Mouse (Mus musculus) cortical plate, adult 2 months (tissue): Measurements from ENCODE around the gene Trpm4. TPM values are rescaled to one million over a fixed set of nuclear protein-coding genes. Genes with fewer than 3 reads are reported as not detected.

Source experiments
- H3K27ac ChIP-seq: fragments of 200-500 bp; 2 replicates; pipeline ENCODE4 v1.5.1; 2012; ENCODE audit warnings: low read length, control low read depth, inconsistent platforms; ENCODE audit not compliant: insufficient read depth
- H3K4me1 ChIP-seq: fragments of 200-500 bp; 2 replicates; pipeline ENCODE4 v1.6.1; 2011; ENCODE audit warnings: low read length; ENCODE audit not compliant: control insufficient read depth, insufficient read depth
- H3K4me3 ChIP-seq: fragments of 200-500 bp; 2 replicates; pipeline ENCODE4 v1.5.1; 2011; ENCODE audit warnings: mild to moderate bottlenecking, low read length, control low read depth; ENCODE audit not compliant: insufficient read depth
- CTCF ChIP-seq: fragments of 200-500 bp; IDR thresholded peaks from 2 replicates; pipeline ENCODE4 v1.5.1; 2011; ENCODE audit warnings: mild to moderate bottlenecking, control low read depth, low read length; ENCODE audit not compliant: insufficient read depth; ENCODE audit errors: extremely low read depth
- POLR2A ChIP-seq: fragments of 200-500 bp; IDR thresholded peaks from 2 replicates; pipeline ENCODE4 v1.6.1; 2011; ENCODE audit warnings: mild to moderate bottlenecking, low read length, control low read depth; ENCODE audit not compliant: insufficient read depth; ENCODE audit errors: extremely low read depth
- polyA plus RNA-seq: library from polyadenylated mRNA; depleted of rRNA; stranded (reverse); fragments of >200 nt; gene quantifications from 2 replicates; pipeline ENCODE4 v1.2.3, GENCODE M21; 2012; rRNA removed

The Trpm4 gene
- 29.1 and 35.1 TPM in 2 replicates for polyA plus RNA-seq

DNA sequence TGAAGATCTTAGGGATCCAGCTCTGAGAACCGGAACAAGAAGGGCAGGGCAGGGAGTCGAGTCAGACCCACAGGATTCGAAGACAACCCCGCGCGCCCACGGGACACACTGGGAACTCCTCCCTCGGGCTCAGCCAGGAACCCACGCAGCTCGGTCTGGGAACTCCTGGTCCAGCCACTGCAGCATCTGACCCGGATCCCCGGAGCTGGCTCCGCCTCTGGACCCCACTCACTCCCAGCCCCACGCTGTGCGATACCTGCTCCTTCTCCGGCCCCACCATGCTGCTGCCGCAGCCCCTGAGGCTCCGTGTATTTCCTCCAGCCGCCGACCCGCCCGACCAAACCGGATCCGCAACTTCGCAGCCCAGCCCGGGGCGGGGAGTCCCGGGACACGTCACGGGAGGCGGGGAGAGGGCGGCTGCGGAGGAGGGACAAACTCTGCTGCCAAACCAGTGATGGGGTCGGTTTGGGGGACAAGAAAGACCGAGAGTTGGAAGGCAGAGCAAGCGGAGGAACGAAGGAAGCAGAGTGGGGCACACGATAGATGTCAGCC lies at the start of gene Trpm4:
TSS of gene Trpm4 (minus strand) at position 350 of the 552 bp plus-strand sequence.
- TF ChIP-seq POLR2A (no peak), CTCF (no peak)
- H3K4me3 ChIP-seq, result peak within 1 kb of the TSS; percentile 62
- H3K27ac ChIP-seq, result peak within 1 kb of the TSS; percentile 20; the same call in 1 of the 2 replicates
- H3K4me1 ChIP-seq, result peaks cover 2% of the 10 kb centered on the region; the same call in 1 of the 2 replicates

DNA sequence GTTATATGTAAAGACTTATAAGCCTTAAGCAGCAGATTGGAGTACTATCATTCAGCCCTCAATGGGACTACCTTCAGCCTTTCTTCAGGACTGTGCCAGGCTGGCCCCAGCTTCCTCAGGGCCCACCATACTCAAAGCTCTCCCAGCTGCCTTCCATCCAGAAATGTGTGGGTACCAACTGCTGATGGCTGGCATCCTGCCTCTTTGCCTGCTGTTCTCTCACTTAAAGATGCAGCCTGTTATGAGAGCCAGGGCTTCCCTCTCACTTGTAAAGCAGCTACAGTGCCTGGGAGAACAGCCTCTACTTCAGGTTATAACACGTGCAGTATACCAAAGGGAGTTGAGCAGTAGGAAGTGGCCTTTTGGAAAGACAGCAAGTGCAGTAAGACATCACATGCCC lies 42.5 kb upstream of the Trpm4 start:
- Histone ChIP-seq H3K4me3 (no peak overlapping the region), H3K4me1 (no peaks in the 10 kb centered on the region; the same call in 1 of the 2 replicates), H3K27ac (no peak overlapping the region)
- TF ChIP-seq CTCF (no peak), POLR2A (no peak)

DNA sequence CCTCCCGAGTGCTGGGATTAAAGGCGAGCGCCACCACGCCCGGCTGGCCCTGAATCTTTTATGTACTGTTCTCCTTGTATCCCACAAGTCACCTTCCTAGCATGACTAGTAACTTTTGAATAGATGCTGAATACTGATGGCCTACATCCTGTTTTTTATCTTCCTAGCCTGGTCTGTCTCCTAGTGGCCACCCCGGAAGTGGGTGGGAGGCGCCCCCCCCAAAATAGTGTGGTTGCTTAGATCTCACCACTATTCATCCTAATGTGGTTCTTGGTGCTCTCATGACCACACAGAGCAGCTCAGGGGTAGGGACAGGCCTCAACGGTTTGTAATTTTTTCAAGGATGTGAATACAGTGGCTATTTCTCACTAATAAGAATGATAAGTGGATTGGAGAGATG lies 41.0 kb upstream of the Trpm4 start:
- Histone ChIP-seq H3K4me3 (no peak overlapping the region), H3K4me1 (no peaks in the 10 kb centered on the region; the same call in 1 of the 2 replicates), H3K27ac (no peak overlapping the region)
- TF ChIP-seq CTCF, result no peak
- no peak for TF ChIP-seq POLR2A

DNA sequence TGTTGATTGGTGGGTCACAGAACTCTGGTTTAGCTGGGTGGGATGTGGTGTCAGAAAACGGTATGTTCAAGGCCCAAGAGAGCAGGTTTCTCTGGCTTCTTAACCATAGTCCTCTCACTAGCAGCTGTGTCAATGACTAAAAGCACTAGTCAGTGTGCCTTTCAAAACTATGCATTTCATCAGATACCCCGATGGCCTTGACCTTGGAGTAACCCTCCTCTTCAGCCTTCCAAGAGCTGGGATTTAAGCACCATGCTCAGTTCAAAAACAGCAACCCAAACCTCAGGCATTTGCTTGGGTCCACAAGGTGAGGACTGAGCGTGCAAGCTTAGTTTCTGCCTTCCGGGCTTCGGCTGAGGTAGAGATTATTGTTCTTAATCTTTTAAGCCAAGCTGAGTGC lies 38.8 kb upstream of the Trpm4 start:
- Histone ChIP-seq H3K4me3 (no peak overlapping the region), H3K4me1 (peaks cover 3% of the 10 kb centered on the region; the same call in 1 of the 2 replicates), H3K27ac (no peak overlapping the region)
- TF ChIP-seq POLR2A (no peak), CTCF (no peak)

DNA sequence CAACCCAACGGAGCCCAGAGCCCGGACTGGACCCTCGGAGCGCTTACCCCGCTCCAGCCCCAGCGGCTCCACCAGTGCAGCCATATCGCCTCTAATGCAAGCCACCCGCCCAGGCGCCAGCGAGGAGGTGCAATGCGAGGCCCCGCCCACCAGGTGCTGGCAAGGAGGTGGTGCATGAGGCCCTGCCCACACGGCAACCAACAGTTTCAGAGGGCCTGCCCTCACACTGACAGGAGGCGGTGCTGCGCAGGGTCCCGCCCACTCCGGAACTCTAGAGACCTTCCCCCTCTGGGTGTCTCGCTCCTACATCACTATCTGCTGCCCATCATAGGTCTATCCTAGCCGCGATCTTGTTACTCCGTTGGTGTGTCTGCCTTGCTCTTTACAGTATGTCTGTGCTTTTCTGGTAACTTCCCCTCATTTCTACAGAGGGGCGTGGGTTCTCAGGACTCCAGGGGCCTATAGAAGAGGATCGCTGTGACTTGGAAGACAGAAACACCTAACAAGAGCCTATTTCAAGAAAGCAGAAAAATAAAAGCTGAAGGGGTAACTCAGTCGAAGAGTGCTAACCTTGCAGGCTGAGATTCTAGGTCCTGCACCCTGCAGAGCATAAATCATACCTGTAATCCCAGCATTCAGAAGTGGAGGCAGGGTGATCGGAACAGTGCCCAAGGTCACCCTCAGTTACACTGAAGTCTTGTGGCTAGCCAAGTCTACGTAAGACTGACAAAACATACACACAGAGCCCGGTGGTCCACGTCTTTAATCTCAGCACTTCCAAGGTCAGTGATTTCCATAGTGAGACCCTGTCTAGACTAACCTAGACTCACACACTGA lies 37.1 kb upstream of the Trpm4 start, which contains the start of gene Lin7b:
TSS of gene Lin7b (minus strand) at position 109 of the 837 bp plus-strand sequence.
- peak within 1 kb of the TSS; percentile 90 for H3K4me3 ChIP-seq
- H3K4me1 ChIP-seq, result peaks cover 3% of the 10 kb centered on the region; the same call in 1 of the 2 replicates
- H3K27ac ChIP-seq, result peak within 1 kb of the TSS; percentile 73
- TF ChIP-seq POLR2A (0 out of 2 replicates have a peak, but pooled peaks have one; percentile 64), CTCF (no peak)

DNA sequence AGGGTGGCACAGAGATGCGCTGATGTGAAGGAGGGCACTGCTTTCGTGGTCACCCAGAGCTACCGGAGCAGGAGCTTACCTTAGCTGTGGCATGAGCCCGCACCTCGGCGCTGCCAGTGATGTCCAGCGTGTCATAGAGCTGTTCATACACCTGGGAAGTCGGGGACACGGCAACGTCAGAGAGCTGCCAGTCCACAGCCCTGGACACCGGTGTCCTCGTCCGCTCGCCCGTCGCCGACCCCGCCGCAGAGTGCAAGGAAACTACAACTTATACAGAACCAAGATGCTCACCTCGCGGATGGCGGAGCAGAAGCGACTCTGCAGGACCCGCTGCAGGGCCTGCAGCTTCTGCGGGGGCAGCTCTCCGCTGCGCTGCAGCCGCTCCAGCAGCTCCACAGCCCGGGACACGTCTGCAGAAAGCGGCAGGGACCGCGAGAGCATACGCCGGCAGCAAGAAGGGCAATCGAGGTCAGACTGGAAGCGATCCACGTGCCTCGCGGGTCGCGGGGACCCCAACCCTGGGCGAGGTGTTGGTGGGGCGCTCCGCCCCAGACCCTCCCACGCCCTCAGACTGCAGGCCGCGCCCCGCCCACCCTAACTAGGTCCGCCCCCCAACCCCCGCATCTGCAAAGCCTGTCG lies 36.4 kb upstream of the Trpm4 start:
- TF ChIP-seq CTCF (no peak), POLR2A (0 out of 2 replicates have a peak, but pooled peaks have one; percentile 1)
- peak overlapping the region; percentile 73 for H3K27ac ChIP-seq
- H3K4me1 ChIP-seq, result peaks cover 3% of the 10 kb centered on the region; the same call in 1 of the 2 replicates
- peak overlapping the region; percentile 90 for H3K4me3 ChIP-seq

DNA sequence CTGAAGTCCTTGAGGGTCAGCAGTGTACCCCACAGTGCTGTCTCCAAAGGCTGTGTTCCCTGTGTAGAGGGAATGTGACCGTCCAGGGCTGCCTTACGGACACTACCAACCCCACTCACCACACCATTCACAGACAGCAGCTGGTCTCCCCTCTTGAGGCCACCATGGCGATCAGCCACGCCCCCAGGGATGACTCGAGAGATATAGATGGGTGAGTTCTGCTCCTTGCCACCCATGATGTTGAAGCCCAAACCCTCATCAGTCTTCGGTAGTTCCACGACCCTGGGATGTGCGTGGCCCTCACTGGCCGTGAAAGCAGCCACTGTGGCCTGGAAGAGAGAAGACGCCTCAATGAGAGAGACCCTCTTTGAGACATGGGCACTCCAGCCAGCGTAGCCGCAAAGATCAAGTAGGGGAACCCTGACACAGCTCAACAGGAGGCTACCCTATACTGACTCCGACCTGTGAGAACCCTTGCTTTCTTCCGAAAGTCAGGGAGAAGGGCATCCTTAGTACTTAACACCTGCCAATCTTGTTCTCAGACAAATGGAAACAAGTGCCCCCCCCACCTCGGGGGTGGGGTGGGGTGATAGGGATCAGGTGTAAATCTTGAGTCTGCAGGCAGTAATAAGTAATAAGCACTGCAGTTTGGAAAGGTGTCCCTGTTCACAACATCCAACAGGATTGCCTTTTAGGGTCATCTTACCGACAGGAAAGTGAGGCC lies 35.6 kb upstream of the Trpm4 start:
- Histone ChIP-seq H3K4me3 (peak overlapping the region; percentile 90), H3K4me1 (peaks cover 3% of the 10 kb centered on the region; the same call in 1 of the 2 replicates), H3K27ac (peak overlapping the region; percentile 73; the same call in 1 of the 2 replicates)
- TF ChIP-seq POLR2A, result no peak
- no peak for TF ChIP-seq CTCF

DNA sequence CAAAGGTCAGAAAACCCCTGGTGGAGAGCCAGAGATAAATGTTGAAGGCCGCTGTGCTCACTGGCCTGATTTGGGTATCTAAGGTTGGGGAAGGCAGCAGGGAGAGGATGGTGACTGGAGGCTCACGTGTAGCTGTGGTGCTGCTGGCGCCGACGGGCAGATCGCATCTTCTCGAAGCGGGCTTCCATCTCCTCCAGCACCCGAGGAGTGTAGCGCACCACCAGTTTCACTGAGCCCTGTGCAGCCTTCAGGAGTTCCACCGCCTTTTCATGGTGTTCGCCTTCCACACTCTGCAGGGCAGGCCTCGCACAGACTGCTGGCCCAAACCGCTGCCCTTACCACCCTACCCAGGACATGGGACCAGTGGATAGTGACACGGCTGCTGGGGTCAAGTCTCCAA lies 34.6 kb upstream of the Trpm4 start:
- TF ChIP-seq POLR2A (0 out of 2 replicates have a peak, but pooled peaks have one; percentile 10), CTCF (no peak)
- H3K27ac ChIP-seq, result peak overlapping the region; percentile 45
- H3K4me3 ChIP-seq, result peak overlapping the region; percentile 90
- H3K4me1 ChIP-seq, result peaks cover 4% of the 10 kb centered on the region; the same call in 1 of the 2 replicates
